Comparison of ENCODE assay signal across 18 mouse cellular contexts in the genomic region with DNA sequence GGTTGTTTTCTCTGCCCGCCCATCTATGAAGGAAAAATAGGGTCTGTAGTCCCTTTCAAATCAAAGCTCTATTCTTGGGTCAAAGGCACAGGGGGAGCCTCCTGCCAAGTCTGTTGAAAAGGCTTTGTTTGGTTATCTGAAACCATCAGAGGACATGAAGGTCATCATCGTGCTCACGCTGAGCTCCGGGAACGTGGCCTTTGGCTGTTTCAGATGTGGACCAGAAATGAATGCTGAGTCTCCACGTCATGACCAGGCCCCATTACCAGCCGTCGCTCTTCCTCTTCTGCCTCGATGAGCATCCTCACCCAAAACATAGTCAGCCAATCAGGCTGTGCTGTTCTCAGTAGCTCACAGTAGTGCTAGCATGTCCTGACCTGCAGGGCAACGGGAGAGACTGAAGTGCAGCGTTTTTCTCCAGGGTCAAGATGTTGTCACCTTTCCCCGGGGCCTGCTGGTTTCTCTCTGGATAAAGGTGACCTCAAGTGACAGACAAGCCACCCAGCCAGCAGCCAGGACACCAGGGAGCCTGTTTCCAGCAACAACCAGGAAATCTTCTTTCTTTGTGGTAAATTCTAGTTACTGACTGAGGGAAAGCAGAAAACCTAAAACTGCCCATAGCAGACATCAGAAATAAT. TPM values are rescaled to one million over a fixed set of nuclear protein-coding genes. Genes with fewer than 3 reads are reported as not detected.
DNase-seq lines count a peak whose midpoint lies in the region; TF ChIP-seq lines count a peak whose summit lies in the region.
"Had no signal": no experiment of that assay in that cellular context is flagged by ENCODE, and none has a peak within 500 bp of the region (broad histone marks: within the 10 kb centered on the region; RNA-seq: fewer than 3 reads in every experiment).

No protein-coding gene starts in this region.

- no peak for TF ChIP-seq CTCF in heart, adult 2 months (IDR thresholded peaks at IDR 0.05)
- TF ChIP-seq CTCF in E14TG2a.4 (conservative IDR thresholded peaks at IDR 0.05; ENCODE audit: low read length): no peak

- peak; percentile 19 for DNase-seq in adrenal gland, adult 2 months
- no peak for DNase-seq in adrenal gland, postnatal 4 days (ENCODE audit: low spot score in 2 of 2)
- peak in 1 of 2 experiments; percentile 14 for DNase-seq in heart, adult 2 months
- no peak for DNase-seq in heart, postnatal 25 days (ENCODE audit: low spot score)
- DNase-seq in embryo, embryonic 10.5 days (ENCODE audit: low spot score): peak; percentile 63
- DNase-seq in cerebellum, adult 11-12 months: no peak
- DNase-seq in layer of hippocampus, postnatal 36 days: no peak
- DNase-seq: cerebellum, adult 9-11 months; liver, postnatal 0 days; right cerebral cortex, postnatal 4 days had no signal

- intact Hi-C loops in heart, adult 2 months (cut with DNase I): no loop called here
- intact Hi-C loops in heart, postnatal 25 days (cut with DNase I): no loop called here

- no peak overlapping the region for H3K4me3 ChIP-seq in heart, adult 2 months
- H3K4me3 ChIP-seq in E14TG2a.4 (replicated peaks; ENCODE audit: low read length): 0 out of 2 replicates have a peak overlapping the region, but pooled peaks have one; percentile 1
- H3K4me3 ChIP-seq: embryonic facial prominence, embryonic 13.5 days; limb, embryonic 12.5 days; midbrain, embryonic 15.5 days; stomach, embryonic 15.5 days had no signal

- H3K27me3 ChIP-seq in heart, adult 2 months (ENCODE audit: control insufficient read depth, insufficient read depth, low read length): no peaks in the 10 kb centered on the region
- H3K27me3 ChIP-seq in E14TG2a.4 (ENCODE audit: insufficient read depth, low read length): no peaks in the 10 kb centered on the region
- H3K27me3 ChIP-seq: embryonic facial prominence, embryonic 13.5 days; limb, embryonic 12.5 days; midbrain, embryonic 15.5 days; stomach, embryonic 15.5 days had no signal

- H3K36me3 ChIP-seq in heart, adult 2 months (ENCODE audit: control insufficient read depth, insufficient read depth, low read length): no peaks in the 10 kb centered on the region
- no peaks in the 10 kb centered on the region for H3K36me3 ChIP-seq in E14TG2a.4 (ENCODE audit: insufficient read depth, low read length)
- H3K36me3 ChIP-seq: embryonic facial prominence, embryonic 13.5 days; G1E; limb, embryonic 12.5 days; midbrain, embryonic 15.5 days; stomach, embryonic 15.5 days had no signal

- 34% methylated on average over 12 of the region's 12 CpGs for WGBS in heart, adult 2 months

- no peak for TF ChIP-seq POLR2A in heart, adult 2 months (IDR thresholded peaks at IDR 0.05; ENCODE audit: insufficient read depth, low read depth, low read length)

- H3K27ac ChIP-seq in heart, adult 2 months: peak overlapping the region; percentile 23
- H3K27ac ChIP-seq: embryonic facial prominence, embryonic 13.5 days; limb, embryonic 12.5 days; macrophage; midbrain, embryonic 15.5 days; stomach, embryonic 15.5 days had no signal

- no peak for TF ChIP-seq EP300 in heart, adult 2 months (IDR thresholded peaks at IDR 0.05; ENCODE audit: insufficient read depth, low read depth, low read length)

- H3K4me1 ChIP-seq in heart, adult 2 months (ENCODE audit: control insufficient read depth, insufficient read depth, low read length): peaks cover 3% of the 10 kb centered on the region
- peaks cover 44% of the 10 kb centered on the region for H3K4me1 ChIP-seq in E14TG2a.4 (replicated peaks; ENCODE audit: low read depth, low read length)
- H3K4me1 ChIP-seq: embryonic facial prominence, embryonic 13.5 days; stomach, embryonic 15.5 days had no signal

- H3K9me3 ChIP-seq in E14TG2a.4 (ENCODE audit: low read length): peaks cover 3% of the 10 kb centered on the region; the same call in 1 of the 2 replicates
- H3K9me3 ChIP-seq: embryonic facial prominence, embryonic 13.5 days; G1E; stomach, embryonic 15.5 days had no signal

- H3K79me2 ChIP-seq in heart, adult 2 months (replicated peaks; ENCODE audit: control insufficient read depth, insufficient read depth, low read length): no peaks in the 10 kb centered on the region

- H3K9ac ChIP-seq in heart, adult 2 months (ENCODE audit: low read depth, low read length): no peak overlapping the region
- H3K9ac ChIP-seq: embryonic facial prominence, embryonic 13.5 days; limb, embryonic 12.5 days; liver, postnatal 0 days; midbrain, embryonic 15.5 days; stomach, embryonic 15.5 days had no signal

RNA-seq across cellular contexts. Expression of a gene that starts 31.4 kb away (rescaled TPM):
- 10 to 100 TPM; 17.9 to 20.2 TPM for total RNA-seq in adrenal gland, adult 2 months (2021)
- 4.2 and 9.6 TPM in 2 replicates for polyA plus RNA-seq in adrenal gland, adult 2 months (2012; rRNA removed)
- total RNA-seq in adrenal gland, postnatal 4 days (2021): 10 to 100 TPM in 1 of 2 experiments, 1 to 10 TPM in 1; 7.3 to 10.1 TPM
- total RNA-seq in heart, adult 2 months (2021): 1 to 10 TPM; 9.1 to 9.8 TPM
- polyA plus RNA-seq in heart, adult 2 months (2012; rRNA removed): 5.7 and 7.4 TPM in 2 replicates
- 1 to 10 TPM; 7.6 to 7.9 TPM for total RNA-seq in heart, postnatal 25 days (2021)
- total RNA-seq in layer of hippocampus, postnatal 36 days (2021): 10 to 100 TPM in 1 of 2 experiments, 1 to 10 TPM in 1; 8.2 to 10.4 TPM

RNA-seq across cellular contexts. Expression of a gene that starts 50.3 kb away (rescaled TPM):
- 1 to 10 TPM; 1.1 to 1.3 TPM for total RNA-seq in adrenal gland, adult 2 months (2021)
- 0.56 and 0.65 TPM in 2 replicates for polyA plus RNA-seq in adrenal gland, adult 2 months (2012; rRNA removed)
- total RNA-seq in adrenal gland, postnatal 4 days (2021): 10 to 100 TPM in 1 of 2 experiments, under 1 TPM in 1; 0.54 to 10.3 TPM
- total RNA-seq in heart, adult 2 months (2021): under 1 TPM in 1 of 2 experiments, not detected in 1; 0.09 TPM
- polyA plus RNA-seq in heart, adult 2 months (2012; rRNA removed): 0.20 and 0.72 TPM in 2 replicates
- total RNA-seq in heart, postnatal 25 days (2021): under 1 TPM in 1 of 2 experiments, not detected in 1; 0.22 TPM
- 10 to 100 TPM; 31.9 to 33.7 TPM for total RNA-seq in layer of hippocampus, postnatal 36 days (2021)
- total RNA-seq: hematopoietic stem cell, adult 5-6 weeks had no signal
- polyA plus RNA-seq: G1E, macrophage had no signal

Comparison
In these comparisons a context has a peak if more than half of its experiments do, and no peak if none do; other contexts are left out.
1. DNase-seq: peak in adrenal gland, adult 2 months (single experiment) and embryo, embryonic 10.5 days (single experiment); none in adrenal gland, postnatal 4 days (0 of 2), heart, postnatal 25 days (single experiment), cerebellum, adult 11-12 months (single experiment) and layer of hippocampus, postnatal 36 days (0 of 2).